Mouse (Mus musculus): ENCODE data around the gene Hdac9. TPM values are rescaled to one million over a fixed set of nuclear protein-coding genes. Genes with fewer than 3 reads are reported as not detected.

The Hdac9 gene
- polyA plus RNA-seq, 1 experiment from 2014 or later, result 3.4 TPM

DNA sequence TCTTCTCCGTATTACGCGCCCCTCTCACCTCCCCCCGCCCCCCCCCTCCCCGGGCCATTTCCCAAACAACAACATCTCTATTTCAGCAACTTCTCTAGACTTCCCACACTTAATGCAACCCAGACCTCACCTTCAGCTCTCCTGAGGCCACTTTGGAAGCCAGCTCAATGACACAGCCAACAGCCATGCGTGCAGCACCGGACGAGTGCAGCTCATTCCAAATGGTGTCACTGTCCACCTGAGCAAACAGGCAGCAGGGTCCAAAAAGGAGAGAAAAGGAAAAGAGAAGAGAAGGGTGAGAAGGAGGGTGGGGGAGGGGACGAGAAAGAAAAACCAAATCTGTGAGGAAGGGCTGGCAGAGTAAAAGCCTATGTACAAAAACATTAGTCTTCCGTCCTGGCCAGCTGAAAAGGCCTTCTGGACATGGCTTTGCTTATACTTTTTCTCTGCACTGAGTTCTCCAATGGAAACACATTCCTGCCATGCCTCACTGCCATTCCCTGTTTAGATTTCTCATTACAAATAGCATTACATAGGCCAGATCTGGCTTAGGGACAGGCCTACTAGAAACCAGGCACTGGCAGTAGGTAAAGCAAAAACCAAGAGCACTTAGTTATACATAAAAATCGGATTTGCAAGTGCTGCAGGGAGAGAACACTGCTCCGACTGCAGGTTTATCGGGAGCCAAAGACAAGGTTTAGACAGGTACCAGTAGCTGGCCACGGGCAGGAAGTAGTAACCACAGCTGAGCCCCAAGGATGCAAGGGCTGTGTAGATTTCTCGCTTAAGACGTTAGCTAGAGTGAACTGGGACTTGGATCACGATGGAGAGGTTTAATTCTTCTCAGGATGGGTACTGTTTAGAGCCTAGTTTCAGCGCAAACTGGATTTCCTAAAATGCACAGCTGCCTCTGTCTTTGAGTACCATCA lies 668.4 kb downstream of the Hdac9 start:
- H3K9me3 ChIP-seq (replicated peaks), result no peaks in the 10 kb centered on the region
- no peaks in the 10 kb centered on the region for H3K27me3 ChIP-seq (ENCODE audit: low read depth, poor library complexity, severe bottlenecking)
- peak overlapping the region; percentile 47 for H3K27ac ChIP-seq
- H3K4me1 ChIP-seq, result peaks cover 14% of the 10 kb centered on the region
- WGBS, result 85% methylated on average over 18 of the region's 18 CpGs
- H3K36me3 ChIP-seq, result no peaks in the 10 kb centered on the region
- no peak overlapping the region for H3K4me3 ChIP-seq
- DNase-seq (ENCODE audit: low spot score), result no peak

DNA sequence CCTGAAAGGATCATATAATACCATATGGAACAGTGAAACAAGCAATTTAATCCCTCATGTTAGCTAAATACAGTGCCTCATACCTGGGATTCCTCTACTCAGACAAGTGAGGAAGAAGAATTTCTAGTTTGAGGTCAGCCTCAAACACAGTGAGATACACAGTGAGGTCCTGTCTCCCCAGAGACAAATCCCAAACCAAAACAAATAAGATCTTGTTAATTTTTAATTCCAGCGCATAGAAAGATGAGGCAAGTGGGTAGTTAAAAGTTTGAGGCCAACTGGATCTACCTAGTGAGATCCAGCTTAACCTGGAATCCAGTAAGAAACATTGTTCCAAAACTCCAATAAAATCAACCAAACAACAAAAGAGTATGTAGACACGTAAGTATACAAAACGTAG lies 678.1 kb downstream of the Hdac9 start:
- H3K27ac ChIP-seq, result no peak overlapping the region
- 93% methylated on average over 3 of the region's 3 CpGs for WGBS
- H3K4me1 ChIP-seq, result no peaks in the 10 kb centered on the region
- H3K9me3 ChIP-seq (replicated peaks), result no peaks in the 10 kb centered on the region
- no peak overlapping the region for H3K4me3 ChIP-seq
- no peak for DNase-seq (ENCODE audit: low spot score)
- H3K36me3 ChIP-seq, result no peaks in the 10 kb centered on the region
- H3K27me3 ChIP-seq (ENCODE audit: low read depth, poor library complexity, severe bottlenecking), result no peaks in the 10 kb centered on the region

DNA sequence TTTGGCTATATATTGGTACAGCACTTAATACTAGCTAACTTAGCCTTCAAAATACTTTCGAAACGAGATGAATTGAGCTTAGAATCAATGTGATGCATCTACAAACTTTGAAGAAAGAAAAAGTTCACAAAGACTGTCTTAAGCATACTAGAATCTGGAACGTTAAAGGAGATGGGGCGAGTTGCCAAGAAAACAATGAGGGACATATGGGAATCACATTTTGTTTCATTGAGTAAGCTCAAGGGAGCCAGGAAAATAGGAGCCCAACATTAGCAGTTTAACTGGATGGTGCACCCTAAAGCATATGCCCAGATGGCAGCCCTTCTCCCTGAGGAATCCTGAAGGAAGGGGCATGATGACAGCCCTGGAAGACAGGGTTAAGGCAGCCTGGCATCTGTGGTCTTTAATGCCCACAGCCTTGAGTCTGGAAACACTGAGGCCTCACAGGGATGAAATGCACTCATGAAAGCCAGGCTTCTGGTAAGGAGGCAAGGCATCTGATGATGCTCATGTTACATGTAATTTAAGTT lies 685.2 kb downstream of the Hdac9 start:
- H3K27me3 ChIP-seq (ENCODE audit: low read depth, poor library complexity, severe bottlenecking), result no peaks in the 10 kb centered on the region
- H3K27ac ChIP-seq, result no peak overlapping the region
- H3K36me3 ChIP-seq, result no peaks in the 10 kb centered on the region
- no peaks in the 10 kb centered on the region for H3K9me3 ChIP-seq (replicated peaks)
- no peaks in the 10 kb centered on the region for H3K4me1 ChIP-seq
- DNase-seq (ENCODE audit: low spot score), result no peak
- 90% methylated on average over 4 of the region's 4 CpGs for WGBS
- H3K4me3 ChIP-seq, result no peak overlapping the region

DNA sequence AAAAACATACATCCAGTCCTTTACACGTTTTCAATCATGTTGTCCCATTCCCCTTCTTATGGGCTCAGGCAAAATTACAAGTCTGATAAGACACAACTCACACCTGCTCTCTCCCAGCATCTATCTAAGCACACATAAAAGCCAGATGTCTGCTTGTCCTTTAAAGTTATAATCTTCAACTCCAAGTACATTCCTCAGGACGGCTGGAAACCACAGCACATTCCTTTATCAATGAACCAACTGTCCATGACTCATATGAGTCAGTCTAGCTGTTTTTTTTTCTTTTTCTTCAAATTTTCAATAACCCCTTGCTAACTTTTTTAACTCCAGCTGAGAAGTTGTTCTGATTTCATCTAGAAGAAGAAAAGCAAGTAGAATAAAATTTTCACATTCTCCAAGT lies 692.4 kb downstream of the Hdac9 start:
- no peak for DNase-seq (ENCODE audit: low spot score)
- H3K27ac ChIP-seq, result no peak overlapping the region
- no peak overlapping the region for H3K4me3 ChIP-seq
- no peaks in the 10 kb centered on the region for H3K9me3 ChIP-seq (replicated peaks)
- peaks cover 31% of the 10 kb centered on the region for H3K4me1 ChIP-seq
- H3K27me3 ChIP-seq (ENCODE audit: low read depth, poor library complexity, severe bottlenecking), result no peaks in the 10 kb centered on the region
- 37% methylated on average over 2 of the region's 2 CpGs for WGBS
- H3K36me3 ChIP-seq, result no peaks in the 10 kb centered on the region

DNA sequence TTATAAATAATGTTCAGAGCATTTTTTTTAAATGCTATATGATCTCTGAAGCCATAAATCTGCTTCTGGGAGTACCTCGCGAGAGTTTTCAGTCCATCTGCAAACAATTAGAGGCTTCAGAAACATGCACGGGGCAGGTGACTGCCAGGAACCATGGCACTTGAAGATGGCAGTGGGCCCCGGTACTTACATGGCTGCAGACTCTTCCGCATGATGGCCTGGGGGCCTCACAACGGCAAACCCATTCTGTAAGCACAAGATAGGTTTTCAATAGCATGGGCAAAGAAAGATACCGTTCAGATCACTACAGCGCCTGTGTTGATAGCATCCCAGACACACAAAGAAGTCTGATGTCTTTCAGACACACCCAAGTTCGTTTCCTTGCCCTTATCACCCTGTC lies 695.9 kb downstream of the Hdac9 start:
- Histone ChIP-seq H3K27me3 (ENCODE audit: low read depth, poor library complexity, severe bottlenecking) (no peaks in the 10 kb centered on the region), H3K4me3 (peak overlapping the region; percentile 21; the same call in 1 of the 2 replicates), H3K4me1 (peaks cover 51% of the 10 kb centered on the region), H3K36me3 (no peaks in the 10 kb centered on the region), H3K9me3 (replicated peaks) (no peaks in the 10 kb centered on the region), H3K27ac (peak overlapping the region; percentile 84)
- peak; percentile 73 for DNase-seq (ENCODE audit: low spot score)
- WGBS, result 30% methylated on average over 9 of the region's 9 CpGs

DNA sequence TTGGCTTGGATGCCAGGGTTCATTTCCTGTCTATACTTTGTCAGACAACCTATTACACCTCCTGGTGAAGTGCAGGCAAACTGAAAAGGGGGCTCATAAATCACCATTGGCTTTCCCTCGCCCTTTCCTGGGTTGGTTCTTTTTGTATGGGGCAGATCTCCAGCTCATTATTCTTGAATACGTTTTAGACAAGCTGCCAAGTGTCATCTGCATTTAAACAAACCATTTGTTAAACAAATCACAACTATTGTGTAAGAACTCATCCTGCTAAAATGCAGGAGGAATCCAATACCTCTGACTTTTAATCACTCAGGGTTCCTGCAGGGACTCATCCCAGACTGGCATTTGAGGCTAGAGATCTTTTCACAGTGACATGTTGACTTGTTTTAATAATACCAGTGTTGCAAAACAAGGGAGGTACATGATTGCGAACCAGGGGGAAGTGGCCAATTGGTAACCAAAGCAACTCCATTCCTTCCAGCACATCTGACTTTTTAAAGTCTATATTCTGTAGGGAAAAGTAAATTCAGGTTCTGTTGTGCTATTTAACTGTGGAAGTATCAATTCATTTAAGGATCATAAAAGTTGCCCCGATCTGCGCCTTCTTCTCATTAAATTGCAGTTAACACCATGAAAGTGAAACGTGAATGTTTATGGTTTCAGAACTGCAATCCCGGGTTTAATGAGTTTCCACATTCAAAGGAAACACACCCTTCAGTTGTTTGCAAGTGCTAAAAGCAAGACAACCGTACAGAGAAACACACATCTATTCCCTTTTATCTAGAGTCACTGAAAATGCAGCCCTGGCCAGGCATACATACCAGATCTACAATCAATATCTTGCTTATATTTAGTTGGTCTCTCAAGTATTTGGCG lies 696.6 kb downstream of the Hdac9 start:
- Histone ChIP-seq H3K9me3 (replicated peaks) (no peaks in the 10 kb centered on the region), H3K4me1 (peaks cover 58% of the 10 kb centered on the region), H3K36me3 (no peaks in the 10 kb centered on the region), H3K4me3 (peak overlapping the region; percentile 21; the same call in 1 of the 2 replicates), H3K27ac (peak overlapping the region; percentile 84), H3K27me3 (ENCODE audit: low read depth, poor library complexity, severe bottlenecking) (no peaks in the 10 kb centered on the region)
- 13% methylated on average over 9 of the region's 9 CpGs for WGBS
- no peak for DNase-seq (ENCODE audit: low spot score)

DNA sequence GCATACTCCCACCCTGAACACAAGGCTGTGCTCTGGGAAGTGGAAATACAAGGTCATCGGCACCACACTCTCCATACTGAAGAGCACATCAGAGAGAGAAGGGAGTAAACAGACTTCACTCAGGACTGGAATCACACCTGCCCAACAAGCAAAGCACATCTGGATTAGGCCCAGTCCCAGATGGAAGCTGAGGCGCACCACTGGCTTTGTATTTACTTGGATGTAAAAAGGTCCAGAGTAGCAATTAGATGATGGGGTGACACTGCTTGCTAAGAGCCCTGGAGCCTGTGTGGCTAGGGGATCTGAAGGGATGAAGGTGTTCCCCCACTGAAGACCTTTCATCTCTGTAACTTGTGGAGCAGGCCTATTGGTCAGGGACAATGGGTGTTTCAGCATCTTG lies 698.3 kb downstream of the Hdac9 start:
- no peaks in the 10 kb centered on the region for H3K27me3 ChIP-seq (ENCODE audit: low read depth, poor library complexity, severe bottlenecking)
- H3K4me3 ChIP-seq, result no peak overlapping the region
- peak; percentile 69 for DNase-seq (ENCODE audit: low spot score)
- WGBS, result 46% methylated on average over 2 of the region's 2 CpGs
- no peaks in the 10 kb centered on the region for H3K9me3 ChIP-seq (replicated peaks)
- peak overlapping the region; percentile 82 for H3K27ac ChIP-seq
- H3K4me1 ChIP-seq, result peaks cover 67% of the 10 kb centered on the region
- H3K36me3 ChIP-seq, result no peaks in the 10 kb centered on the region

DNA sequence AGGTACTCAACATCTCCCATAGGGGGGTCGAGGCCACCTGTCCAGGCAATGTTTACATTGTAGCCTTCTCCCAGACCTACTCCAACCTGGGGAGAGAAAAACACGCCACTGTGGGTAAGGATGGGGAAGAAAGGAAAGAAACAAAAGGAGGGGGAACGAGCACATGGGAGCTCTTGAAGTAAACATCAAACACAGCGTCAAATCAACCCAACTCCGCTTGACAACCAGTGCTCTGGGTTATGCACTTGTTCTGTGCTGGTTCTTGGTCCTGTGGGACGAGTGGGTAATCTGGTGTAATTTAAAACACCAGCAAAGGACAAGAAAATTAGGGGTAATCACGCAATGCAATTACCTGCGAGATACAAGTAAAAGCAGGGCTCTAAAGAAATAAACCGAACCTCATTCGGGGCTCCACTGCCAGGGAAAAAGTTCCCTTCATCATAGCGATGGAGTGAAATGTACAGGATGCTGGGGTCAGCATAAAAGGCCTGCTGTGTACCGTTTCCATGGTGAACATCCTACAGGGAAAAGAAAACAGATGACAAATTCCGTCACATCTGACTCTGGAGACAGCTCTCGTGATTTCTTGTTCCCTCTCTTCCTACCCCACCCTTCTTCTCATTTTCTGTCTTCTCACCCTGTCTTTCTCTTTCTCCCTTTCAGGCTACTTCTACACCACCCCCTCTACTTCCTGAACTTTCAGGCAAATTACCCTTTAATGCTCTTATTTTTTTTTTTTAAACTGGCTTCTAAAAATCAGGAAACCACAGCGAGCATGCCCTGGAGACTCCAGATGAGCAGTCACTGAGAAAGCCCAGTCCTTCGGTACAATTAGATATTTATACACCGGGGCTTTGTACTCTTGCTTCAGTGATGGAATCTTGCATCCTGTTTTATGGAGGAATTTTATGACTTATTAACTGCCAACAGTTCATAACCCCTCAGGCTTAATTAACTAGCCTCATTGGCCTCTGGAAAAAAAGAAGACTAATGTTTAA lies 701.6 kb downstream of the Hdac9 start:
- Histone ChIP-seq H3K9me3 (replicated peaks) (no peaks in the 10 kb centered on the region), H3K4me3 (peak overlapping the region; percentile 29), H3K27me3 (ENCODE audit: low read depth, poor library complexity, severe bottlenecking) (no peaks in the 10 kb centered on the region), H3K4me1 (peaks cover 51% of the 10 kb centered on the region), H3K36me3 (no peaks in the 10 kb centered on the region), H3K27ac (peak overlapping the region; percentile 85)
- DNase-seq (ENCODE audit: low spot score), result peak; percentile 41
- 18% methylated on average over 17 of the region's 17 CpGs for WGBS

DNA sequence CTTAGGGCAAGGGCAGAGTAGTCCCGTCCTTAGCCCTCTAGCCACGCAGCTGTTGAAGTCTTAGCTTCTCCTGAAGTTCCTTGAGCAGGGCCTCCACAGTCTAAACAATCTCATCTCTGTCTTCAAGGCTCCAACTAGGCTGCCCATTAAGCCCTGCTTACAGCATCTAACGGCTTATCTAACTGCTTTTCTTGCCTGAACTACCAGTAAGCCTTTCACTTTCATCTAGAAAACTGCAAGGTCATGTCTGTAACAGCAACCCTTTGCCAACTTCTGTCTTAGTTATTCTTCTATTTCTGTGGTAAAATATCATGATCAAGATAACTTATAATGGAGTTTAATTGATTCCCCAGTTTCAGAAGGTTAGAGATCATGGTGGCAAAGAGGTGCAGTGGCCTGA lies 704.7 kb downstream of the Hdac9 start:
- no peaks in the 10 kb centered on the region for H3K36me3 ChIP-seq
- H3K4me1 ChIP-seq, result peaks cover 30% of the 10 kb centered on the region
- H3K27me3 ChIP-seq (ENCODE audit: low read depth, poor library complexity, severe bottlenecking), result no peaks in the 10 kb centered on the region
- 63% methylated on average over 3 of the region's 3 CpGs for WGBS
- no peaks in the 10 kb centered on the region for H3K9me3 ChIP-seq (replicated peaks)
- no peak for DNase-seq (ENCODE audit: low spot score)
- H3K27ac ChIP-seq, result no peak overlapping the region
- no peak overlapping the region for H3K4me3 ChIP-seq

DNA sequence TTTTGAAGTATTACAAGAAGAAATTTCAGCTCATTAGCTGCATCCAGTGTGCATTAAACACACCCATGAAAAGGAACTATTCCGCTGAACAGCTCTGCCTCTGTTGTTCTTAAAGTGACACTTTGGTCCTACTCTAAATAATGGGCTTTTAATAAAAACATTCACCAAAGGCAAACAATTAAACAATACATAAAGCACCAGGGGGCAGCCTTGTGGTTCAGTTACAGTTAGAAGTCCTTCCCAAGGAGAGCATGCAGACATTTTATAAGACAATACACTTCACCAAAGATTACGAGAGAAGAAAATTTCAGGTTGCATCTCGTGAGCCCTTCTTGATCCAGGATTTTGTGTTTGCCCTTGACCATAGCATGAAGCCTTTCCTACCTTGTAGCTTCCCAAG lies 715.4 kb downstream of the Hdac9 start:
- Histone ChIP-seq H3K27me3 (ENCODE audit: low read depth, poor library complexity, severe bottlenecking) (no peaks in the 10 kb centered on the region), H3K9me3 (replicated peaks) (no peaks in the 10 kb centered on the region), H3K36me3 (no peaks in the 10 kb centered on the region), H3K4me3 (no peak overlapping the region), H3K4me1 (peaks cover 50% of the 10 kb centered on the region), H3K27ac (peak overlapping the region; percentile 86)
- 60% methylated on average over 3 of the region's 3 CpGs for WGBS
- peak; percentile 34 for DNase-seq (ENCODE audit: low spot score)

DNA sequence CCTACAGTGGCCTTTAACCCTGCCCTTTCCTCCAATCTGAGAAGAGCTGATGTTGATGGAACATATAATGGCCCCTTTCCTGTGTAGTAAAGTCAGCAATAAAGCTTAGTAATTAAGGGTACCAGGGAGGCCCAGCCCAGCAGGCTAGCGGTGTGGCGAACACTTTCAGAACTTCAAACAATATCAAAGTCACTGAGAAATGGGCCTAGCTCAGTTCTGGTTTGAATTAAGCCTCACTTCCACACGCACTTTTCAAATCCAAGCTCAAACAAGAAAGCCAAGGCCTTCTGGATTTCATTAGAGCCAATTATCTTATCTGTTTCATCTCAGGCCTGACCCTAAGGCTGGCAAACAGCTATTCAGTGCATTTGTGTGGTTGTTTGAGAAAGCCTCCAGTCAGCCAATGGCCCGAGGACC lies 716.9 kb downstream of the Hdac9 start:
- Histone ChIP-seq H3K27ac (peak overlapping the region; percentile 86; the same call in 1 of the 2 replicates), H3K27me3 (ENCODE audit: low read depth, poor library complexity, severe bottlenecking) (no peaks in the 10 kb centered on the region), H3K4me1 (peaks cover 50% of the 10 kb centered on the region), H3K36me3 (no peaks in the 10 kb centered on the region), H3K4me3 (no peak overlapping the region), H3K9me3 (replicated peaks) (no peaks in the 10 kb centered on the region)
- 7% methylated on average over 4 of the region's 4 CpGs for WGBS
- peak; percentile 69 for DNase-seq (ENCODE audit: low spot score)

Data from limb, embryonic 10.5 days (tissue).